Mouse (Mus musculus): ENCODE measurements around the gene Rmdn3.

The Rmdn3 gene

DNA sequence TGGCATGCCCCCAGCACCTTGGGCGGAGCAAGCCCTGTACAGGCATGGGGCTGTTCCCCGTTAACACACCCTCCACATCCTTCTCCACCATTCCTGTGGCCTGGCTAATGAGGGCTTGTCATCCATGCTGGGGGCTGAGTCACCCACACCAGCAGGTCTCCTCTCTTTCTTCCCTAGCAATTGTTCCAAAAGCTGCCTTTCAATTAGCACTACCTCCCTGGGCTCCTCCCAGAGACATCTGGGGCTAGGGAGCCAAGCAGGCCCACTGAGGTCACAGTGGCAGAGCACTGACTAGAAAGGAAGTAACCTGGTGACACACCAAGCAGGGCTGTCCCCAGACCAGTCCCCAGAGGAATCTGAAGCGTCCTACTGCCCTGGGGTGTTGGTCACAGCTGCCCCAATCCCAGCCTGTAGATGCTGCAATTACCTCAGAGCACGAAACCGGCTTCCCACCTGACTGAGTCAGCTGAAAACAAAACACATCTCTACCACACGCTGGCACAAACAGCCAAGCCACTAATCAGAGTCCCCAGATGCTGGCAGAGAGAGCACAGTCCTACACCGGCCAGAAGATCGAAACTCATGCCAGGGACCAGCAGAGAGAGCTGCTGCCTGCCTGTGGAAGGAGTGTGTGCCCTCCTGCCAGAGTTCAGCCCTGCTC is 17.3 kb upstream of the Rmdn3 start, which contains the start of gene Gm14137:
TSS of gene Gm14137 (plus strand) at position 519 of the 661 bp plus-strand sequence.
- CTCF ChIA-PET, result interaction anchor here in 1 of 4 experiments (1.7 kb wide), 1 partner anchor 16 kb away, joined by 5 read pairs; no protein-coding TSS in a partner anchor
- POLR2A ChIA-PET, result interaction anchor here in 1 of 4 experiments (0.6 kb wide), 1 partner anchor 187 kb away, joined by 4 read pairs; no protein-coding TSS in a partner anchor

DNA sequence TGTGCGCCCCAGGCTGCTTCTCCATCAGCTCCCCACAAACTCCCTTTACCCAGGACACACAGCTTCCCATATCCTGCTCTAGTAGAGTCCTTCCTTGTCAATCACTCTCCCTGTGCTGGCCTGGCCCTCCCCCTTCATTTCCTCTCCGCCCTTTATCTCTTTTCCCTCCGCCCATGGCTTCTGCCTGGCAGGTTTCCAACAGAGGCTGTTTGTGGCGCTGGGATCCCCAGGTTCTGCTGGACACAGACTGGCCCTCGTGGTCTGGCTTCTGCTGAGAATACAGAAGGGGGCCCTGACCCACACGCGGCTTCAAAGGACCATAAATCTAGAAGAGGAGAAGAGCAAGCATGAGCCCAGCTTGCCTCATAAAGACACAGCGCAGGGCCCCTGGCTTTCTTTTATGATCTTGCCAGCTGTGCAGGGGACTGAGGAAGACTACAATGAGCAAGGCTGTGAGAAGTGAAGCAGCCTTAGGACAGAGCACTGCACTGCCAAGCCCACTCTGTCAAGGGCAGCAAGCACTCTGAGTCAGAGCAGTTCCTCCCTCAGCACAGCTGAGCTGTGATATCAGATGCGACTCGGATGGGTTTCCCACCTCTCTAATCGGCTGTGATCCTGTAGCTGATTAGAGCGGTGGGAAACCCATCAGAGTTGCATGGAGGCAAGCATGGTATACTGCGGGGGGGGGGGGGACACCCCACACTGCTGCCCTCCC is 16.2 kb upstream of the Rmdn3 start:
- ChIA-PET POLR2A (interaction anchor here in 3 of 4 experiments (0.5 to 2.1 kb wide), 11 partner anchors 8 to 198 kb away, joined by 3 to 8 read pairs (median 4); no protein-coding TSS in a partner anchor), CTCF (interaction anchor here in 2 of 4 experiments (1.1 to 2.5 kb wide), 2 partner anchors 11 to 16 kb away, joined by 3 to 8 read pairs; no protein-coding TSS in a partner anchor)

DNA sequence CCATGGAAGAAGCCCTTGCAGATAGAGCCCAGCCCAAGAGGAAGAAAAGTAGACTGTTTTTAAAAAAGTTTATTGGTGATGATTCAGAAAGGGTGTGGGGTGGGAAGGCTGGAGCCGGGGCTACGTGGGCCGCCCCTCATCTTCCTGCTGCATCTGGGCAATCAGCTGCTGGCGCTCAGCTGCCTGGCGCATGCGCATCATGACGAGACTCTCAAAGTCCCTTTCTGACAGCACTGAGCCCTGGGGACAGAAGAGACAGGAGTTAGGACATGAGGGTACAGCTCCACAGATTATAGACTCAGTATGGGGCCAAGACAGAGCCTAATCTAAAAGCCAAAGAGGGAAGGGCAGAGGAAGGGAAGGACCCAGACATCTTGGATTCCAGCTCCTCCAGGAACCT is 15.6 kb upstream of the Rmdn3 start:
- POLR2A ChIA-PET, result interaction anchor here in 3 of 4 experiments (0.5 to 2.1 kb wide), 11 partner anchors 9 to 183 kb away, joined by 3 to 8 read pairs (median 4); no protein-coding TSS in a partner anchor
- CTCF ChIA-PET, result interaction anchor here in 3 of 4 experiments (0.5 to 2.5 kb wide), 4 partner anchors 11 to 686 kb away, joined by 3 to 8 read pairs (median 4); no protein-coding TSS in a partner anchor

DNA sequence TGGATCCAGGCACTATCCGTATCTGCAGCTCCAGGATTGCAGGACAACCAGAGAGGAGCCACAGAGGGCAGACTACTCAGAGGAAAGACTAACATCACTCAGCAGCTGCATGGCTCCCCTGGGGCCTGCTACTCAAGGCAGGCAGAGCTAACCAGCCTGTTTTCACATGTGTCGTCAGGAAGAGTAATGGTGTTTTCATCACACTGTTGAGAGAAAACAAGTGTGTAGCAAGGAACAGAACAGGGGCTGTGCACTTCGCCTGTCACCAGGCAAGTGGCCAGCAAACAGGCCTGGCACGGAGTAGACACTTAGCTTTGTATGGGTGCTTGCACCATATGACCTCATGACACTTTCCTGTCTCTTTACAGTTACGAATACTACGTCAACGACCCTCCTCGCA is 14.7 kb upstream of the Rmdn3 start:
- POLR2A ChIA-PET, result interaction anchor here in 2 of 4 experiments (0.5 to 2.1 kb wide), 8 partner anchors 10 to 184 kb away, joined by 3 to 7 read pairs (median 3); no protein-coding TSS in a partner anchor
- CTCF ChIA-PET, result interaction anchor here in 2 of 4 experiments (0.6 to 2.5 kb wide), 3 partner anchors 18 to 685 kb away, joined by 3 to 8 read pairs (median 3); no protein-coding TSS in a partner anchor

DNA sequence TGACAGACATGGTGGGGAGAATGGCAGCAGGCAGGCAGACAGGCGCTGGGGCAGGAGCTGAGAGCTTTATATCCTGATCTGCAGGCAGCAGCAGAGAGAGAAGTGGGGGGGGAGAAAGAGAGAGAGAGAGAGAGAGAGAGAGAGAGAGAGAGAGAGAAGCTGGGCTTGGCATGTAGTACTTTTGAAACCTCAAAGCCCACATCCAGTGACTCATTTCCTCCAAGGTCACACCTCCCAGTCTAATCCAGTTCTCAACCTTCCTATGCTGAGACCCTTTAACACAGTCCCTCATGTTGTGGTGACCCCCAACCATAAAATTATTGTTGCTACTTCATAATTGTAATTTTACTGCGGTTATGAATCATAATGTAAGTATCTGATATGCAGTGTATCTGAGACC is 13.4 kb upstream of the Rmdn3 start:
- CTCF ChIA-PET, result interaction anchor here in 1 of 4 experiments (1.0 kb wide), 1 partner anchor 119 kb away, joined by 3 read pairs; no protein-coding TSS in a partner anchor
- POLR2A ChIA-PET, result no interaction called here

DNA sequence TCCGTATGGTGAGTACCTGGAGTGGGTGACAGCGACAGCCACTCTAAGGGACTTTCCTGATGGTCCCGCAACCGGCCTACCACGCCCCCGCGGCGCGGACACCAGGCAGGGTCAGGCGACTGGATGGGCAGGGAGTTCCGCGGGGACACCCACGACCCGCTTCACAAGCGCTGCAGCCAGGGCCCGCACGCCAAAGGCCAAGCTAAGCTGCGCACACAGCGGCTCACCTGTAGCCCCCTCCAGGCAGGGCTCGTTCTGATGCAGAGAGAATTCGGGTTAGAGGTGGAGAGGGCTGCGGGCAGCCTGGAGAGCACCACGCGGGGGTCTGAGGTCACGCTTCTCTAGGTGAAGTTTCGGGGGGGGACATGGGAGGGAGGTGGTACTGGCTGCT is 11.0 kb upstream of the Rmdn3 start:
- POLR2A ChIA-PET, result interaction anchor here in 3 of 4 experiments (0.6 to 1.0 kb wide), 5 partner anchors 21 to 264 kb away, joined by 3 to 5 read pairs (median 4); partner anchors contain the start of genes Dnajc17 (in 1 of the 3) and Zfyve19 (in 1 of the 3)
- CTCF ChIA-PET, result interaction anchor here (0.6 to 3.2 kb wide), 6 partner anchors 21 to 67 kb away, joined by 3 to 12 read pairs (median 7); no protein-coding TSS in a partner anchor

DNA sequence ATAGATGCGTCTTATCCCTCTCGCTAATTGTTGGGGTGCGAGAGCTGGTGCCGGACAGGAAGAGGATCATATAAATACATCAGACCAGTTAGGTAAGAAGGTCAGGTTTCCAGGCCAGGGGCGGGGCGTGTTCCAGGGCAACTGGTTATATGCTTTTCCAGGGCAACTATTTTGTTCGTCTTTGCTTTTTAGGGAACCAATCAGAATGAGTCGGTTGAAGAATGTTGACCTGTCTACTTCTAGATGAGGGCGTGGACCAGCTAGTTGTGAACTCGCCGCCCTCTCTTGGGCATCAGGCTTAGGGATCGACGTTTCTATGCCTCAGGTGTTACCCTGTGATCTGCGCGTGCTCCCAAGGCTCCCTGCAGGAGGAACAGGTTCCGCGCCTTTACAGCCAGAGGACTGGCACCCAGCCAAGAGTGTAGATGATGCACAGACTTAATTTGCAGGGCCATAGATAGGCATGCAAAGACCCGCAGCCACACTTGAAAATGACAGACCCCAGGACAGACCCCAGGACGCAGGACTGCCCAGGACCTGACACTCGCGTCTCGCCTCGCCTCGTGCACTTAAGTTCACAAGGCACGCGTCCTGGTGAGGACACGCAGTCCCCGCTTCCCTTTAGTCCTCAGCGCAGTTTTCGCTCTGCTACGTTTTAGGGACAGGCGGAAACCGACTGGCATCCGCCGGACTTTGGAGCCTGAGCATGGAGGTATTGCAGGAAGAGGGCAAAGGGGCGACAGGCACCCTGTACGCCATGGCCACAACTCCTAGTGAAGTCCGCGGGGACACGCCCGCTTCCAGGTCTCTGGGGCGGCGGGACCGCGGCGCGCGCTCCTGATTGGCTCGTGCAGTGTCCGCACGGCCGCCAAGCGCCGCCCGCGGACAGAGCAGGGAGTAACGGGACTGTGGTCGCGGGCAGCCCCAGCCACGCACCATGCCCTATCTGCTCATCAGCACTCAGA is 10.3 kb upstream of the Rmdn3 start, which contains the start of gene Gchfr:
TSS of gene Gchfr (plus strand) at position 873 of the 965 bp plus-strand sequence.
- CTCF ChIA-PET, result interaction anchor here in 3 of 4 experiments (0.6 to 3.2 kb wide), 11 partner anchors 10 to 379 kb away, joined by 3 to 12 read pairs (median 3); partner anchors contain the start of genes Rmdn3 (in 1 of the 3) and Vps18 (in 1 of the 3)
- POLR2A ChIA-PET, result interaction anchor here in 3 of 4 experiments (0.6 to 2.0 kb wide), 19 partner anchors 8 to 311 kb away, joined by 3 to 12 read pairs (median 4); partner anchors contain the start of genes Ino80 (in 1 of the 3) and Vps18 (in 1 of the 3)

DNA sequence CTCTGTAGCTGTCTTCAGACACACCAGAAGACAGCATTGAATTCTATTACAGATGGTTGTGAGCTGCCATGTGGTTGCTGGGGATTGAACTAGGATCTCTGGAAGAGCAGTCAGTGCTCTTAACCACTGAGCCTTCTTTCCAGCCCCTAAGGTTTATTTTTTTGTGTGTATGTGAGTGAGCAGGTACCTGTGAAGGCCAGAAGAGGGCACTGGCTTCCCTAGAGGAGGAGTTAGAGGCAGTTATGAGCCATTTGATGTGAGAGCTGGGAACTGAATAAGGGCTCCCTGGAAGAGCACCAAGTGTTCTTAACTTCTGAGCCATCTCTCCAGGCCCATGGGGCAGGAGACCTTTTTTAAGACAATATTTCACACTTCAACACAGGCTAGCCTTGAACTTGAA is 8.6 kb upstream of the Rmdn3 start:
- ChIA-PET POLR2A (interaction anchor here in 3 of 4 experiments (0.6 to 2.0 kb wide), 8 partner anchors 8 to 312 kb away, joined by 3 to 12 read pairs (median 4); partner anchors contain the start of genes Ino80 (in 1 of the 3) and Rmdn3 (in 1 of the 3)), CTCF (interaction anchor here in 2 of 4 experiments (0.6 to 3.2 kb wide), 6 partner anchors 8 to 283 kb away, joined by 3 to 10 read pairs (median 3); partner anchors contain the start of gene Rmdn3 (in 1 of the 2))

DNA sequence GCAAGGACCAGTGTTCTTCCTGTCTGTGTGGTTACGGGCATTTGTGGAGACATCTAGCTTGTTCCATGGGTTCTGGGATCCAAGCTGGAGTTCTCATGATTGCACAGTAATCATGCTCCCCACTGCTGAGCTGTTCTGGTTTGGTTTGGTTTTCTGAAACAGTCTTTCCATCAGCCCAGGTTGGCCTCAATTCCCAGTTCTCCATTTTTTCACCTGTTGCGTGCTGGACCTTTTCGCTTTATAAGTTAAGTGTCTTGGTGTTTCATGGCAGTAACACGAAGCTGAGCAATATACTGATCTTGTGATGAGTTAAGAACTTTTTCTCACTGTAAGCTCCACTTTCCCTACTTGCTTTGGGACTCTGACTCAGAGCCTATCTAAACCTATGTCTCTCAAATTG is 7.2 kb upstream of the Rmdn3 start:
- CTCF ChIA-PET, result interaction anchor here in 2 of 4 experiments (0.7 kb wide), 2 partner anchors 26 to 39 kb away, joined by 3 read pairs; no protein-coding TSS in a partner anchor
- POLR2A ChIA-PET, result interaction anchor here in 2 of 4 experiments (0.6 to 1.3 kb wide), 7 partner anchors 15 to 127 kb away, joined by 3 to 8 read pairs (median 3); no protein-coding TSS in a partner anchor

DNA sequence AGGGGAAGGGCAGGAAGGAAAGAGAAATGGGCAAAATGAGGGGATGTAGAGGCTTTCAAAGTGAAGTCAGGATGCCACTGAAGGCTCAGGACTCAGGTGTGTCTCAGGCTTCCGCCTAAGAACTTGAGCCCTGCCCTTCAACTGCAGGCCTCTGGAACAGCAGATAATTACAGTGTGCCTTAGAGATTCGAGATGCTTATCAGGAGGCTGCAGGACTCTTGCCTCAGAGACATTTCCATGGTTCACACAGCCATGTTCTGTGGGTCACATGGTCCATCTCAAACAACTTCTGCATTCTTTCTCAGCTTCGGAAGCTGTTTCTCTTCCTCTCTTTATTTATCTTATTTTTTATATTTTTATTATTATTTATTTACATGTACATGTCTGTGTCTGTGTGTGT is 6.3 kb upstream of the Rmdn3 start:
- ChIA-PET POLR2A (interaction anchor here in 1 of 4 experiments (0.6 to 1.1 kb wide), 2 partner anchors 21 to 114 kb away, joined by 5 to 8 read pairs; no protein-coding TSS in a partner anchor), CTCF (no interaction called here)

DNA sequence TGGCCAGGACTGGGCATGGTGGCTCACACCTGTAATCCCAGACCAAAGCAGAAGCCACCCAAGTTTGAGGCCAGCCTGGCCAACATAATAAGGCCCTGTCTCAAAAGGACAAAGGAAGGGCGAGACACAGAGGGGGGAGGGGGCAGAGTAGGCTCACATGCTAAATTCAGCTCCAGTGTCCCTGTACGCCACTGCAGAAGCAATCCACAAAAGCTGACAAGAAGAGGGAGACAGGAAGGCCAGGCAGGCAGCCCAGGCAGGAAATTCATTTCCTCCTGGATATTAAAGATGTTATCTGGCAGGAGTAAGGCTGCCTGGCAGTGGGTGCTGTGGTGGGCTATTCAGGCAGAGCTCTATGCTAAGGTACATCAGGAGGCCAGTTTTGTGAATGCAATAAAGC is 4.4 kb upstream of the Rmdn3 start:
- CTCF ChIA-PET, result interaction anchor here in 2 of 4 experiments (0.6 to 1.0 kb wide), 2 partner anchors 150 to 177 kb away, joined by 3 to 5 read pairs; no protein-coding TSS in a partner anchor
- POLR2A ChIA-PET, result interaction anchor here (0.5 to 1.2 kb wide), 10 partner anchors 11 to 1400 kb away, joined by 3 to 12 read pairs (median 4); partner anchors contain the start of genes Ino80 (in 1 of the 4) and Vps18 (in 1 of the 4)

DNA sequence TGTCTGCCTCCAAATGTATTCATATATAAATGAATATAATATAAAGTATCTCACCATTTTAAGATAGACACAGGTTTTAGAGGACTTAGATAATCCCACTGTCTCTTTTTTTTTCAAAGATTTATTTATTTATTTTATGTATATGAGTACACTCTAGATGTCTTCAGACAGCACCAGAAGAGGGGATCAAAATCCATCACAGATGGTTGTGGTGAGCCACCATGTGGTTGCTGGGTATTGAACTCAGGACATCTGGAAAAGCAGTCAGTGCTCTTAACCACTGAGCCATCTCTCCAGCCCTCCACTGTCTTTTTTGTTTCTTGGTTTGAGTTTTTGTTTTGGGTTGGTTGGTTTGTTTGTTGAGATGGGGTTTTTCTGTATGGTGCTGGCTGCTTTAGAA is 1.0 kb upstream of the Rmdn3 start:
- CTCF ChIA-PET, result interaction anchor here in 2 of 4 experiments (0.7 kb wide), 2 partner anchors 119 to 381 kb away, joined by 3 read pairs; no protein-coding TSS in a partner anchor
- POLR2A ChIA-PET, result interaction anchor here in 3 of 4 experiments (0.6 to 1.2 kb wide), 7 partner anchors 8 to 1833 kb away, joined by 3 to 7 read pairs (median 4); no protein-coding TSS in a partner anchor

DNA sequence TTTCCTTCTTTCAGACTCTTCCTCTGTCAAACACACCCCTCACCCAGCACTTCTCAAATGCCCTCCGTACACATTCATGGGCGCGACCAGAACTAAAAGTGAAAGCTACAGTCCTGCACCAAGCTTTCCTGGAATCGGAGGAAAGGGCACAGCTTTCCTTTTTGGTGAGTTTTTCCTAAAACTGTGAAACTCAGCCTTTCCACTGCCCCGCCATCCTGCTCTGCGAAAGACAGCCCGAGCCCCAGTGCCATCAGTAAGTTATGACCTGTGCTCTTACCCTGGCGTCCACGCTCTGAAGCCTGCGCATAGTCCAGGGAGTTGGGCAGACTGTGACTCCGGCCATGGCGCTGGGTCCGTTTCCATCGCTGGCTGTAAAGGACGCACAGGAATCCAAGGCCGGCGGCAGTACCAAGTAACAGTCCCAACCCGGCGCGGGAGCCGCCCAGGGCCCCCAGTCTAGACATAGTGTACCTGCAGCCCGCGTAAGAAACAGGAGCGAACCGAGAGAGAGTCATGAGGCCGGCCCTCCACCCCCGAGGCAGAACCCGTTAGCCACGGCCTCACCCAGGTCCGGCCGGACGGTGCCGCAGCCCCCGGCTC is 653 bp downstream of the Rmdn3 start:
- CTCF ChIA-PET, result no interaction called here
- POLR2A ChIA-PET, result interaction anchor here in 1 of 4 experiments (1.0 to 2.3 kb wide), 3 partner anchors 10 to 81 kb away, joined by 3 to 17 read pairs (median 3); partner anchors contain the start of gene Spint1

DNA sequence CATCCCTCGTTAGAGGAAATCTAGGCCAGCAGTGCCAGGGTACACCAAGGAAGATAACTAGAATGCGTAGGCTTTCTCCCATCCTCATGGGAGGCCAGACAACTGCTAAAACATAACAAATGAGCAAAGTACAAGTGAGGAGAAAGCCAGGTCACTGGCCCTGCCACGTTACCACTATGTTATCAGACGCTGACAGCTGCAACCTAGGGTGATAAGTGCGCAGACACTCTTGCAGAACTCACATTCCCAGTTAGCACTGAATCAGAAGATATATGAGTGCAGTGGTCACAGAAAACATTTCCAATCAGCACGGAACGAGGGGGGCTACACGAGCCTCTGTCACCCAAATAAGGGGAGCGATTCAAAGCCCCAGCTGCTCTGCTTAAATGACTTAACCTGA is 1.4 kb downstream of the Rmdn3 start:
- POLR2A ChIA-PET, result interaction anchor here in 1 of 4 experiments (1.0 to 2.3 kb wide), 4 partner anchors 9 to 81 kb away, joined by 3 to 17 read pairs (median 4); partner anchors contain the start of gene Spint1
- CTCF ChIA-PET, result no interaction called here

DNA sequence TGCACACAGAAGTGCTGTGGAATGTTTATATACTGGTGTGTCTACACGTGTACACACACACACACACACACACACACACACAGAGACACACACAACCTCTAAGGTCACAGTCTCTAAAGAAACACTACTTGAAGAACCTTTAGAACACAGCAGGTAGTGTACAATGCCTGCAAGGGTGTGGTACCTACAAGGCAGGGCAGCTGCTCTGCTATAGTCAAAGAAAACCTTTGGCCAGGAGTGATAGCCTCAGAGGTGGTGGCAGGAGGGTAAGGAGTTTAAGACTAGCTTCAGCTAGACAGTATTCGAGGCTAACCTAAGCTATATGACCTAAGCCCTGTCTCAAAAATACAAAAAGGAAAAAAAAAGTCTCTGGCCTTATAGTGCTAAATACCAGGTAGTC is 2.2 kb downstream of the Rmdn3 start:
- POLR2A ChIA-PET, result interaction anchor here in 3 of 4 experiments (0.6 to 2.3 kb wide), 6 partner anchors 8 to 910 kb away, joined by 3 to 17 read pairs (median 4); no protein-coding TSS in a partner anchor
- CTCF ChIA-PET, result no interaction called here

DNA sequence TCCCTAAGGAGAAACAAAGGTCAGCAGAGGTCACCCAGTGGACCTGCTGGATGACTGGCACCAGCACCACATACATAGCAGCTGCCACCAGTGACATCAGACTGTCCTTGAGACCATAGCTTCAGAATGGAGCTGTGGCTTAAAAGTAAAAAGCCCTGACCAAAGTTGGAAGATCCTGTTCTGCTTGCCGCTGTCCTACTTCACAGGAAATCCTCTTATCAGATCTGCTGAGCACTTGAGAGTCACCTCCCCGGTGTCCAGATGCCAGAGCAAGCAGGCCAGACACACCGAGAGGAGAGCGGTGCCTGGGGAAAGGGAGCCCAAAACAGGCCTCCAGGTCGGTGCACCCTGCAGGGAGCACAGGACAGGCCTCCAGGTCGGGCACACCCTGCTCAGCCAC is 4.6 kb downstream of the Rmdn3 start:
- POLR2A ChIA-PET, result interaction anchor here in 1 of 4 experiments (3.0 kb wide), 1 partner anchor 14 kb away, joined by 7 read pairs; no protein-coding TSS in a partner anchor
- CTCF ChIA-PET, result interaction anchor here in 2 of 4 experiments (0.7 to 1.8 kb wide), 2 partner anchors 37 to 44 kb away, joined by 3 to 5 read pairs; no protein-coding TSS in a partner anchor
